Mouse (Mus musculus) liver, embryonic 14.5 days (tissue): ENCODE results near the gene Lrrc29.

Experiments
- CTCF ChIP-seq: IDR thresholded peaks from 2 replicates; pipeline ENCODE4 v1.5.1; 2016; ENCODE audit warnings: antibody characterized with exemption, low read depth, control low read depth
- EP300 ChIP-seq: IDR thresholded peaks from 2 replicates; pipeline ENCODE4 v1.6.1; 2016; ENCODE audit warnings: antibody characterized with exemption, low read depth

- no peak for TF ChIP-seq CTCF
- TF ChIP-seq EP300 = no peak
Measured at GRCm38 (mm10) chr8:105345061-105345975, 19.2 kb upstream of the Lrrc29 start.
